Mouse (Mus musculus): ENCODE measurements around the gene Ccr6. TPM values are rescaled to one million over a fixed set of nuclear protein-coding genes. Genes with fewer than 3 reads are reported as not detected.

The Ccr6 gene
- polyA plus RNA-seq (2015; fragmentation: Nextera tagmentation; extraction: Ambion mirVana), result 0.45 and 1.1 TPM in 2 replicates

DNA sequence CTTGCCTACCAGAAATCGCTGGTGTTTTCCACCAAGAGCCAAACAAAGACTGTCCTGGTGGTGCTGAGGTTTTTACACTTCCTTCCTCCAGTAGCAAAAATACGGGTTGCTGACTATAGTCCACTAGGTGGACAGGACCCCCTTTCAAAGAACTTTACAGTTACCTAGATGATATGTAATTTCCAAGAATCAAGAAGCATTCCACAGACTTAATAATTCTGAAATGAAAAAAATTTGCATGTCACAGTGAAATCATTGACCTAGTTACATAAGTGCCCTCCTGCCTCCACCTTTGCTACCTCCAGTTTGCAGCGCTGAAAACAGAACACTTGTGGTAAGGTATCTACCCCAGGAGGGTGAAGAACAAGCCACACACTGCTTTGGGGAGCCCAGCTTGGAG is at the start of gene Ccr6:
Gene Ccr6 (plus strand): TSS at position 301 of the 400 bp plus-strand sequence.
- Histone ChIP-seq H3K27me3 (ENCODE audit: insufficient read depth, low read length) (no peaks in the 10 kb centered on the region; the same call in 1 of the 2 replicates), H3K27ac (ENCODE audit: low read depth) (no peak within 1 kb of the TSS), H3K36me3 (replicated peaks; ENCODE audit: insufficient read depth, low read length) (no peaks in the 10 kb centered on the region), H3K4me1 (ENCODE audit: insufficient read depth) (0 out of 2 replicates have a peak, but pooled peaks cover 2% of the 10 kb centered on the region), H3K4me3 (ENCODE audit: low read depth, low read length) (no peak within 1 kb of the TSS), H3K9ac (replicated peaks) (no peak within 1 kb of the TSS), H3K4me2 (ENCODE audit: low read depth, low read length) (no peak within 1 kb of the TSS), H3K9me3 (ENCODE audit: low read length) (no peaks in the 10 kb centered on the region)
- 39% methylated on average over 3 of the region's 3 CpGs for WGBS (ENCODE audit: insufficient replicate concordance)
- no peak for DNase-seq
- no peak for ATAC-seq
- TF ChIP-seq CTCF (IDR thresholded peaks at IDR 0.05; ENCODE audit: low read depth) (no peak), EP300 (IDR thresholded peaks at IDR 0.05; ENCODE audit: low read depth) (no peak)

DNA sequence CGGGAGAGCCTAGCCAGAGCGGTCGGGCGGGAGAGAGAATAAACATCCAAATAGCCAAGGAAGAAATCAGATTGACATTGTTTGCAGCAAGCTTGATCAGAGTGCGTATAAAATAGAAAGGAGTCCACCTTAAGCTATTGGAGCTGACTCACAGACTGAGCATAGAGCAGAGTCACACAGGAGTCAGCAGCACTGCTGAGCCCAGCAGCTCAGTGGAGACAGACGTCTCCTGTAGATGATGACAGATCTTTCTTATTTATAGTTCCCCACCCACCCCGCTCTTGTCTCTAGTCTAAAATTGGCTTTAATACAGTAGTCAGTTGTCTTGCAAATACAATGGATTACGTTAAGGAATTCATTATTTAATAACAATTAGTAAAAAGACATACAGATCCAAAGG is 42.2 kb upstream of the Ccr6 start:
- Histone ChIP-seq H3K4me1 (ENCODE audit: insufficient read depth) (no peaks in the 10 kb centered on the region), H3K4me3 (ENCODE audit: low read depth, low read length) (no peak overlapping the region), H3K36me3 (replicated peaks; ENCODE audit: insufficient read depth, low read length) (peaks cover 46% of the 10 kb centered on the region), H3K27ac (ENCODE audit: low read depth) (no peak overlapping the region), H3K9ac (replicated peaks) (no peak overlapping the region), H3K27me3 (ENCODE audit: insufficient read depth, low read length) (no peaks in the 10 kb centered on the region), H3K4me2 (ENCODE audit: low read depth, low read length) (no peak overlapping the region), H3K9me3 (ENCODE audit: low read length) (no peaks in the 10 kb centered on the region)
- ATAC-seq (no peak), DNase-seq (no peak)
- 86% methylated on average over 8 of the region's 8 CpGs for WGBS (ENCODE audit: insufficient replicate concordance)
- TF ChIP-seq CTCF (IDR thresholded peaks at IDR 0.05; ENCODE audit: low read depth) (no peak), EP300 (IDR thresholded peaks at IDR 0.05; ENCODE audit: low read depth) (no peak)

DNA sequence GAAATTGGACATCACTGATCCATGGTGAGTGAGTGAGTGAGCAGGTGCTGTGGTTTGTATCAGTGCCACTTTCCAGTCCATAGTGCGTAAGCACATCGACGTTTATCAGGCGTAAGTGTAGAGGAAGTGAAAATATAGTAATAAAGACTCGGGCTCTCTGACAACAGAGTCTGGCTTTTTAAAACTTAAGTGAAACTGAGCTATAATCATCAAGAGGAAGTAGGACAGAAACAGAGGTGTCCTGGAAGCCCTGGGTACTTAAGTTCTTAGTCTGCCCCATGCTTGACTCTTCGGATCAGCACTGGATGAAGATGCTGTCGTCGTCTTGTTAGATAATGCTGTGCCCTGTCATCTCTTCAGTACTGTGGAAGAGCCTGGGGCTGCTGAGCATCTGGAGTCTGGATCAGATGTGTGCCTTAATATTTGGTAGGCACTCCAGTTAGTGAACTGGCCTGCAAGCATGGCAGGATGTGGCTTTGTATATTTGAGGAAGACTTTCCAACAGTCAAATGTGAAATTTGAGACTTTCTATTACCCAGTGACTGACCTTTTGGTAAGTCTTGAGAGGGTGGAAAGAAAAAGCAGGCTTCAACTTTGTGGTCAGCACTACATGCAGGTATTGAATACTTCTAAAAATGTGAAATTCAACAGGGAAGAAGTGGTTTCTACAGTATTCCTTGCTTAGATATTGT is 40.0 kb upstream of the Ccr6 start:
- DNase-seq (no peak), ATAC-seq (0 out of 2 replicates have a peak, but pooled peaks have one; percentile 25)
- Histone ChIP-seq H3K4me3 (ENCODE audit: low read depth, low read length) (no peak overlapping the region), H3K4me2 (ENCODE audit: low read depth, low read length) (no peak overlapping the region), H3K4me1 (ENCODE audit: insufficient read depth) (no peaks in the 10 kb centered on the region), H3K27me3 (ENCODE audit: insufficient read depth, low read length) (no peaks in the 10 kb centered on the region), H3K9ac (replicated peaks) (no peak overlapping the region), H3K27ac (ENCODE audit: low read depth) (peak overlapping the region; percentile 55), H3K36me3 (replicated peaks; ENCODE audit: insufficient read depth, low read length) (peaks cover 39% of the 10 kb centered on the region), H3K9me3 (ENCODE audit: low read length) (no peaks in the 10 kb centered on the region)
- WGBS (ENCODE audit: insufficient replicate concordance), result 50% methylated on average over 8 of the region's 8 CpGs
- TF ChIP-seq CTCF (IDR thresholded peaks at IDR 0.05; ENCODE audit: low read depth) (no peak), EP300 (IDR thresholded peaks at IDR 0.05; ENCODE audit: low read depth) (no peak)

DNA sequence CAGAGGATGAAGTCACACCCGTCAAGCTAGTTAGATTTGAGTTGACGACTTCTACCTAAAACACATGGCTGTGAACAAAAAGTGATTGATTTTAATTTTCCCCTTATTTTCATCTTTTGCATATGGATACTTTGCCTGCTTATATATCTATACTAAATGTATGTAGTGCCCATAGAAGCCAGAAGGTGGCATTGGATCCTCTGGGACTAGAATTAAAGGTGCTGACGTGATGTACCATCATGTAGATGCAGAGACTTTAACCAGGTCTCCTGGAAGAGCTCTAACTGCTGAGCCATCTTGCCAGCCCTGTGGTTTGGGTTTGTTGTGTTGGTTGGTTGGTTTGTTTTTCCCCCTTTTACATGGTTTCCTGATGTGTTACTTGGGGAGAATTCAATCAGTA is 38.2 kb upstream of the Ccr6 start:
- WGBS (ENCODE audit: insufficient replicate concordance), result 69% methylated on average over 3 of the region's 3 CpGs
- Histone ChIP-seq H3K9ac (replicated peaks) (no peak overlapping the region), H3K36me3 (replicated peaks; ENCODE audit: insufficient read depth, low read length) (peaks cover 28% of the 10 kb centered on the region), H3K27ac (ENCODE audit: low read depth) (no peak overlapping the region), H3K4me3 (ENCODE audit: low read depth, low read length) (no peak overlapping the region), H3K4me1 (ENCODE audit: insufficient read depth) (no peaks in the 10 kb centered on the region), H3K27me3 (ENCODE audit: insufficient read depth, low read length) (no peaks in the 10 kb centered on the region), H3K4me2 (ENCODE audit: low read depth, low read length) (no peak overlapping the region), H3K9me3 (ENCODE audit: low read length) (no peaks in the 10 kb centered on the region)
- DNase-seq, result no peak
- peak; percentile 47 for TF ChIP-seq CTCF (IDR thresholded peaks at IDR 0.05; ENCODE audit: low read depth)
- TF ChIP-seq EP300 (IDR thresholded peaks at IDR 0.05; ENCODE audit: low read depth), result no peak
- no peak for ATAC-seq

DNA sequence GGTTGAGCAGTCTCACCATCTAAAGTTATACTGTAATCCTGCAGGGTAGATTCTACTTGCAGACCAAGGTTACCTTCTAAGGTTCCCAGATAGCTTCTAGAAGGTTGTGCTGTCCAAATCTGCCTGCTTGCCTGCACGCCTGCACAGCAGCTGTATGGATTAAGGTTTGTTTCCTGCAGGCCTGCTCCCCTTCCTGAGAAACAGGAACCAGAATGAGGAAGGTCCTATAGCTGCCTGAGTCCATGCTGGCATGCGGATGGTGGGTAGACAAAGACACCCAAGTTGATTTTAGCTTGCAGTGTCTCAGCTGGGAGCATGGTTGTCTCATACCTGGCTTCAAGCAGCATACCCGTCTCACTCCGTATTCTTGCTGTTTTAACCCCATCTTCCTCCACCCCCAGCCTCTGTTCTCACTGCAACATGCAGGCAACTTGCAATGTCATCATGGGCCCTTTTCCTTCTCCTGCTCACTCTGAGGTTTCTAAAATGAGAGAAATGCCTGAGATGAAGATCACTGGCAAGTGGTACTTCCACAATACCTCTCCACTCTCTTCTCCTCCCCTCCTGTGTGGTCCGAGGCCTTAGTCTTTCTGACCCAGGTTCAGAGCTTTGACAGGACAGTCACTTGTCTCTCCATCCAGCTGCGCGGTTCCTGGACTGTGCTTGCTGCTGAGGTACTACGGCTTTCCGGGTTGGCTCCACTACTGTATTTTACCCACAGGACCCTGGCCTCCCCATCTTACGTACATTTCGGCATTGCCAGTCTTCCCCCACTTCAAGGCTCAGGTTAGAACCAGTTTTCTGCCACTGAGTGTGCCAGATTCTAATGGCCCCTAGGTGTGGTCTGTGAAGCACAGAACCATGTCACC is 36.5 kb upstream of the Ccr6 start:
- TF ChIP-seq CTCF (IDR thresholded peaks at IDR 0.05; ENCODE audit: low read depth), result no peak
- no peak for TF ChIP-seq EP300 (IDR thresholded peaks at IDR 0.05; ENCODE audit: low read depth)
- Histone ChIP-seq H3K4me2 (ENCODE audit: low read depth, low read length) (no peak overlapping the region), H3K27ac (ENCODE audit: low read depth) (peak overlapping the region; percentile 30; the same call in 1 of the 2 replicates), H3K27me3 (ENCODE audit: insufficient read depth, low read length) (no peaks in the 10 kb centered on the region), H3K4me1 (ENCODE audit: insufficient read depth) (no peaks in the 10 kb centered on the region), H3K4me3 (ENCODE audit: low read depth, low read length) (no peak overlapping the region), H3K36me3 (replicated peaks; ENCODE audit: insufficient read depth, low read length) (peaks cover 14% of the 10 kb centered on the region), H3K9me3 (ENCODE audit: low read length) (no peaks in the 10 kb centered on the region), H3K9ac (replicated peaks) (no peak overlapping the region)
- 69% methylated on average over 11 of the region's 11 CpGs for WGBS (ENCODE audit: insufficient replicate concordance)
- no peak for DNase-seq
- no peak for ATAC-seq

DNA sequence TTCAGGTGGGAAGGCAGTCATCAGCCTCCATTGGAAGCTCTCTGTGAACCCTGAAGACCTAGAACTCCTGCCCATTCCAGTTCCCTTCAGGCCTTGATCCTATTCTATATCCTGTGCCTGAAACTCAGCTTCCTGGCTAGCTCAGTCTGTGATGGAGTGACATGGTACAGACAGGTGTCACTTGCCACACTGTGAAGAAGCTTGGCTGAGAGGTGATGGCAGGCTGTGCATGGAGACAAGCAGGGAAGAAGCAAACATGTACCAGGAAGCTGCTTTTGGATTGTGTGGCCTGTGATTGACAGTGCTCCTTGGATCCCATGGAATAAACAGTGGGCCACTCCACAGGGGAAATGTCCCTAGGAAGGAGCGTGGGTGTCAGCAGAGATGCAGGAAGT is 35.9 kb upstream of the Ccr6 start:
- no peak overlapping the region for H3K27ac ChIP-seq (ENCODE audit: low read depth)
- TF ChIP-seq CTCF (IDR thresholded peaks at IDR 0.05; ENCODE audit: low read depth), result no peak
- TF ChIP-seq EP300 (IDR thresholded peaks at IDR 0.05; ENCODE audit: low read depth), result no peak
- no peaks in the 10 kb centered on the region for H3K4me1 ChIP-seq (ENCODE audit: insufficient read depth)
- peaks cover 8% of the 10 kb centered on the region for H3K36me3 ChIP-seq (replicated peaks; ENCODE audit: insufficient read depth, low read length)
- H3K9ac ChIP-seq (replicated peaks), result no peak overlapping the region
- H3K27me3 ChIP-seq (ENCODE audit: insufficient read depth, low read length), result no peaks in the 10 kb centered on the region
- no peaks in the 10 kb centered on the region for H3K9me3 ChIP-seq (ENCODE audit: low read length)
- 70% methylated on average over 1 of the region's 1 CpGs for WGBS (ENCODE audit: insufficient replicate concordance)
- H3K4me2 ChIP-seq (ENCODE audit: low read depth, low read length), result no peak overlapping the region
- DNase-seq (no peak), ATAC-seq (no peak)
- H3K4me3 ChIP-seq (ENCODE audit: low read depth, low read length), result no peak overlapping the region
